Mouse (Mus musculus): ENCODE results near the gene Carmil2.

Gene Carmil2

GRCm38 (mm10) chr8:105695080-105695780 lies 9.2 kb downstream of the Carmil2 start:
- no peak for DNase-seq (ENCODE audit: low spot score)

GRCm38 (mm10) chr8:105697196-105697780 lies 11.2 kb downstream of the Carmil2 start:
- DNase-seq (ENCODE audit: low spot score), result no peak

- DNase-seq (ENCODE audit: low spot score), result no peak
Observed at GRCm38 (mm10) chr8:105698734-105699133, 12.7 kb downstream of the Carmil2 start.

GRCm38 (mm10) chr8:105699488-105700215 lies 13.6 kb downstream of the Carmil2 start:
- DNase-seq (ENCODE audit: low spot score), result no peak

- DNase-seq (ENCODE audit: low spot score), result no peak
Observed at GRCm38 (mm10) chr8:105700566-105700965, 14.5 kb downstream of the Carmil2 start.

GRCm38 (mm10) chr8:105700966-105701824 lies 15.1 kb downstream of the Carmil2 start, which contains the start of the genes Acd and Pard6a:
Acd (minus strand) TSS chr8:105701102.
Pard6a (plus strand) TSS chr8:105701148.
- peak; percentile 95 for DNase-seq (ENCODE audit: low spot score)

GRCm38 (mm10) chr8:105702001-105702401 lies 15.9 kb downstream of the Carmil2 start:
- DNase-seq (ENCODE audit: low spot score), result no peak

GRCm38 (mm10) chr8:105702731-105703415 lies 16.8 kb downstream of the Carmil2 start:
- no peak for DNase-seq (ENCODE audit: low spot score)

GRCm38 (mm10) chr8:105704146-105704812 lies 18.2 kb downstream of the Carmil2 start:
- DNase-seq (ENCODE audit: low spot score), result no peak

GRCm38 (mm10) chr8:105704955-105705354 lies 18.9 kb downstream of the Carmil2 start:
- no peak for DNase-seq (ENCODE audit: low spot score)

GRCm38 (mm10) chr8:105706426-105706825 lies 20.4 kb downstream of the Carmil2 start:
- DNase-seq (ENCODE audit: low spot score), result no peak

- peak; percentile 89 for DNase-seq (ENCODE audit: low spot score)
Observed at GRCm38 (mm10) chr8:105707498-105708403, 21.7 kb downstream of the Carmil2 start, which contains the start of the genes 4933405L10Rik and Enkd1. 4933405L10Rik (plus strand) TSS chr8:105707655. Enkd1 (minus strand) TSS chr8:105708210.

GRCm38 (mm10) chr8:105708675-105709074 lies 22.6 kb downstream of the Carmil2 start:
- DNase-seq (ENCODE audit: low spot score), result no peak

GRCm38 (mm10) chr8:105709317-105709716 lies 23.2 kb downstream of the Carmil2 start:
- no peak for DNase-seq (ENCODE audit: low spot score)

GRCm38 (mm10) chr8:105712286-105712685 lies 26.2 kb downstream of the Carmil2 start:
- DNase-seq (ENCODE audit: low spot score), result no peak

GRCm38 (mm10) chr8:105714139-105714538 lies 28.1 kb downstream of the Carmil2 start:
- DNase-seq (ENCODE audit: low spot score), result peak; percentile 70

GRCm38 (mm10) chr8:105715042-105715441 lies 29.0 kb downstream of the Carmil2 start:
- DNase-seq (ENCODE audit: low spot score), result no peak

GRCm38 (mm10) chr8:105716302-105716945 lies 30.4 kb downstream of the Carmil2 start:
- no peak for DNase-seq (ENCODE audit: low spot score)

- DNase-seq (ENCODE audit: low spot score), result no peak
Observed at GRCm38 (mm10) chr8:105719637-105720036, 33.6 kb downstream of the Carmil2 start.

Measured in yolk sac, embryonic 10.5 days (tissue).